Mouse (Mus musculus) liver, embryonic 14.5 days (tissue): ENCODE data around the gene Dpp6. TPM values are rescaled to one million over a fixed set of nuclear protein-coding genes. Genes with fewer than 3 reads are reported as not detected.
A peak's percentile ranks its signal among the peaks of the same experiment; 100 is the strongest.

ENCODE experiments used
- ATAC-seq: fragments of 200-750 bp; cut with Nextera tagmentation; 2 replicates; pipeline ENCODE4 v1.8.0; 2017; ENCODE audit warnings: moderate number of reproducible peaks, mild to moderate bottlenecking, moderate library complexity; ENCODE audit not compliant: insufficient read depth
- DNase-seq, 3 experiments: peaks; one replicate each; pipeline ENCODE4 v3.0.0-alpha.2; 2012 to 2013; ENCODE audit warnings: low read depth in 3 of 3, low spot score in 3 of 3
- H3K27ac ChIP-seq: fragments of 300-500 bp; sonication (generic); 2 replicates; pipeline ENCODE4 v1.5.1; 2014; ENCODE audit warnings: moderate library complexity, mild to moderate bottlenecking, control low read depth, inconsistent platforms
- H3K27me3 ChIP-seq: fragments of 300-500 bp; sonication (generic); 2 replicates; pipeline ENCODE4 v1.6.1; 2014; ENCODE audit warnings: mild to moderate bottlenecking, low read length, moderate library complexity; ENCODE audit not compliant: control insufficient read depth, insufficient read depth
- H3K36me3 ChIP-seq: fragments of 300-500 bp; sonication (generic); replicated peaks from 2 replicates; pipeline ENCODE4 v1.6.1; 2014; ENCODE audit warnings: low read depth; ENCODE audit not compliant: control insufficient read depth, insufficient read depth
- H3K4me1 ChIP-seq, 2 experiments: fragments of 200-500 bp in 1 of 2; fragments of 300-500 bp in 1 of 2; sonication (generic) in 1 of 2; replicated peaks; 2 replicates each; pipeline ENCODE4 v1.6.1; 2012 to 2014; ENCODE audit warnings: antibody characterized with exemption in 1 of 2, inconsistent platforms in 1 of 2, low read length in 1 of 2; ENCODE audit not compliant: control insufficient read depth in 2 of 2, insufficient read depth in 2 of 2
- H3K4me2 ChIP-seq: fragments of 300-500 bp; sonication (generic); 2 replicates; pipeline ENCODE4 v1.6.1; 2014; ENCODE audit warnings: low read depth, mild to moderate bottlenecking, control low read depth, moderate library complexity
- H3K4me3 ChIP-seq, 2 experiments: fragments of 200-500 bp in 1 of 2; fragments of 300-500 bp in 1 of 2; sonication (generic) in 1 of 2; 2 replicates each; pipeline ENCODE4 v1.5.1; 2012 to 2014; ENCODE audit warnings: low read depth in 2 of 2, low read length in 2 of 2, mild to moderate bottlenecking in 2 of 2, control low read depth in 1 of 2, inconsistent platforms in 1 of 2, moderate library complexity in 1 of 2; ENCODE audit not compliant: insufficient read depth in 1 of 2
- H3K9ac ChIP-seq: fragments of 300-500 bp; sonication (generic); replicated peaks from 2 replicates; pipeline ENCODE4 v1.6.1; 2014; ENCODE audit warnings: mild to moderate bottlenecking, control low read depth, moderate library complexity
- H3K9me3 ChIP-seq: fragments of 300-500 bp; sonication (generic); 2 replicates; pipeline ENCODE4 v1.6.1; 2016; ENCODE audit warnings: low read length, mixed read lengths; ENCODE audit not compliant: control insufficient read depth
- CTCF ChIP-seq: IDR thresholded peaks from 2 replicates; pipeline ENCODE4 v1.5.1; 2016; ENCODE audit warnings: antibody characterized with exemption, low read depth, control low read depth
- EP300 ChIP-seq: IDR thresholded peaks from 2 replicates; pipeline ENCODE4 v1.6.1; 2016; ENCODE audit warnings: antibody characterized with exemption, low read depth
- WGBS: fragments of 180-500 bp; shearing (Covaris S2); extraction: QIAGEN DNeasy Blood & Tissue Kit; methylation state at CpG from one replicate; pipeline ENCODE4 v1.1.7; 2014; ENCODE audit not compliant: insufficient replicate concordance; 5-methylcytosine and 5-hydroxymethylcytosine counted together
- polyA plus RNA-seq, 2 experiments: library from polyadenylated mRNA; depleted of rRNA in 1 of 2; stranded (reverse) in 1 of 2; unstranded in 1 of 2; fragments of >200 nt; fragmentation: Nextera tagmentation in 1 of 2; extraction: Ambion mirVana in 1 of 2; gene quantifications; 2 replicates each; pipeline versions ENCODE4 v1.2.1 to v1.2.3; 2012 to 2014

The Dpp6 gene
- polyA plus RNA-seq, 2 experiments, result 0.30 to 0.48 TPM

GRCm38 (mm10) chr5:27724460-27724859, 907.5 kb downstream of the Dpp6 start:
- TF ChIP-seq CTCF (peak; percentile 71), EP300 (no peak)
- no peaks in the 10 kb centered on the region for H3K27me3 ChIP-seq
- H3K9me3 ChIP-seq, result no peaks in the 10 kb centered on the region
- 17% methylated on average over 2 of the region's 2 CpGs for WGBS
- ATAC-seq (no peak), DNase-seq (no peak)
- H3K4me2 ChIP-seq, result no peak overlapping the region
- H3K36me3 ChIP-seq, result no peaks in the 10 kb centered on the region
- H3K27ac ChIP-seq, result no peak overlapping the region
- no peaks in the 10 kb centered on the region for H3K4me1 ChIP-seq
- H3K4me3 ChIP-seq, result no peak overlapping the region
- no peak overlapping the region for H3K9ac ChIP-seq

GRCm38 (mm10) chr5:27730666-27731065, 913.7 kb downstream of the Dpp6 start:
- no peak overlapping the region for H3K4me2 ChIP-seq
- no peak overlapping the region for H3K9ac ChIP-seq
- H3K4me3 ChIP-seq, result no peak overlapping the region
- no peaks in the 10 kb centered on the region for H3K9me3 ChIP-seq
- no peak for DNase-seq
- H3K27me3 ChIP-seq, result no peaks in the 10 kb centered on the region
- no peaks in the 10 kb centered on the region for H3K36me3 ChIP-seq
- no peak for TF ChIP-seq CTCF
- TF ChIP-seq EP300, result no peak
- 47% methylated on average over 5 of the region's 5 CpGs for WGBS
- no peak for ATAC-seq
- no peaks in the 10 kb centered on the region for H3K4me1 ChIP-seq
- H3K27ac ChIP-seq, result no peak overlapping the region

GRCm38 (mm10) chr5:27731392-27731791, 914.4 kb downstream of the Dpp6 start:
- WGBS, result 65% methylated on average over 1 of the region's 1 CpGs
- H3K36me3 ChIP-seq, result no peaks in the 10 kb centered on the region

GRCm38 (mm10) chr5:27732288-27732868, 915.4 kb downstream of the Dpp6 start:
- H3K27me3 ChIP-seq, result no peaks in the 10 kb centered on the region
- ATAC-seq (no peak), DNase-seq (no peak)
- H3K9me3 ChIP-seq, result no peaks in the 10 kb centered on the region
- no peaks in the 10 kb centered on the region for H3K4me1 ChIP-seq
- no peak overlapping the region for H3K4me2 ChIP-seq
- WGBS, result 60% methylated on average over 5 of the region's 5 CpGs
- no peak overlapping the region for H3K27ac ChIP-seq
- H3K4me3 ChIP-seq, result no peak overlapping the region
- TF ChIP-seq CTCF (no peak), EP300 (no peak)
- no peaks in the 10 kb centered on the region for H3K36me3 ChIP-seq
- H3K9ac ChIP-seq, result no peak overlapping the region

More at GRCm38 (mm10) chr5:27731392-27731791, 914.4 kb downstream of the Dpp6 start:
- H3K27ac ChIP-seq, result no peak overlapping the region
- ATAC-seq, result no peak
- TF ChIP-seq CTCF, result no peak
- no peak for TF ChIP-seq EP300
- no peaks in the 10 kb centered on the region for H3K27me3 ChIP-seq
- H3K4me1 ChIP-seq, result no peaks in the 10 kb centered on the region
- H3K4me3 ChIP-seq, result no peak overlapping the region
- no peak overlapping the region for H3K4me2 ChIP-seq
- H3K9ac ChIP-seq, result no peak overlapping the region
- DNase-seq, result no peak
- H3K9me3 ChIP-seq, result no peaks in the 10 kb centered on the region

GRCm38 (mm10) chr5:27737168-27737567, 920.2 kb downstream of the Dpp6 start:
- Histone ChIP-seq H3K4me3 (no peak overlapping the region), H3K27ac (no peak overlapping the region), H3K4me2 (no peak overlapping the region), H3K27me3 (no peaks in the 10 kb centered on the region), H3K9ac (no peak overlapping the region), H3K36me3 (peaks cover 4% of the 10 kb centered on the region), H3K4me1 (no peaks in the 10 kb centered on the region), H3K9me3 (no peaks in the 10 kb centered on the region)
- ATAC-seq (0 out of 2 replicates have a peak, but pooled peaks have one; percentile 15), DNase-seq (peak; percentile 24 to 41 (median 29))
- 7% methylated on average over 3 of the region's 3 CpGs for WGBS
- TF ChIP-seq CTCF (peak; percentile 81), EP300 (no peak)
